In the genomic region with DNA sequence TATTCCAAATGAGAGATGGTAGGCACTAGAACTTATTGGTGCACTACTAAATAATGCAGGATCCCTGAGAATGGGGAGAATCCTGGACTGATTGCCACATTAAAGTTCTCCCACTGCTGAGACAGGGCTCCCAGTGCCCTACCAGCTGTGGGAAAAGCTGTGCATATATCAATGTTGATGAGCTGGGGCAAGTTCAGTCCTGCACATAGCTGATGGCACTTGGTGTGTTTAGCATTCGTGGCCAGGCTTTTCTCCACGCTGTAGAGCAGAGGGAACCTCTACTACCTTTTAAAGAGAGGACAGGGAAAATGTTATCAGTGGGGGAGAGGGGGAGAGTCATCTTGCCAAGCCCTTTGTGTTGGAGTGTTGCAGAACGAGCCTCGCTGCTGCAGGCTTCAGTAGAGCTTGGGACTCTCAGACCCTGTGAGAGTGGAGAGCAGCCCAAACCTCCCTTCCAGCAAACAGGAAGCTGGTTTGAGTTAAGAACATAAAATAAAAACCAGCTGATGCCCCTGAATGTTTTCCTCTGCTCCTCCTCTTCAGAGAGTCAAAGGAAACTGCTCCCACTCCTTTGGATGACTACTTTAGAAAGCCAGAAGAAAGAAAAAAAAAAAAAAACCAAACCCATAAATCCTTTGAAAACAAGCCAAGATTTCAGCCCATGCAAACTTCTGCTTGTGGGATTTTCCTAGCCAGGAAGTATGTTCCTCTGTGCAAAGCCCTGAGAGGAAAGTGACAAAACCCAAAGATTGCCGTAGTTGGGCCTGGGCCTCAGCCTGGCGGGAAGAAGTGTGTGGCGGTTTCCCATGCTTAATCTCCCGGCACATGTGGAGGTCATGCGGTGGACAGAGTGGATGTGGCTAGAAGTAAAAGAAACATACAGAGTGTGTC, we compare ENCODE assay signal across 8 mouse cellular contexts. TPM values are rescaled to one million over a fixed set of nuclear protein-coding genes. Genes with fewer than 3 reads are reported as not detected.
DNase-seq lines count a peak whose midpoint lies in the region; ATAC-seq lines count a peak whose summit lies in the region.

No protein-coding gene starts in this region.

- ATAC-seq in heart, embryonic 11.5 days (replicated peaks; ENCODE audit: insufficient number of reproducible peaks, low FRiP score, low TSS enrichment): 0 out of 2 replicates have a peak, but pooled peaks have one; percentile 39
- no peak for ATAC-seq in neural tube, embryonic 15.5 days (ENCODE audit: low FRiP score)

- H3K4me1 ChIP-seq in heart, embryonic 11.5 days (ENCODE audit: control insufficient read depth, insufficient read depth, low read length): peaks cover 5% of the 10 kb centered on the region
- peaks cover 19% of the 10 kb centered on the region; the same call in 1 of the 2 replicates for H3K4me1 ChIP-seq in neural tube, embryonic 15.5 days

- H3K9ac ChIP-seq in heart, embryonic 11.5 days (ENCODE audit: low read depth, low read length): no peak overlapping the region; the same call in 1 of the 2 replicates
- no peak overlapping the region for H3K9ac ChIP-seq in neural tube, embryonic 15.5 days (replicated peaks)

- H3K9me3 ChIP-seq in heart, embryonic 11.5 days (replicated peaks; ENCODE audit: control insufficient read depth, low read length): no peaks in the 10 kb centered on the region
- H3K9me3 ChIP-seq in neural tube, embryonic 15.5 days (replicated peaks): no peaks in the 10 kb centered on the region

- WGBS in heart, embryonic 11.5 days (ENCODE audit: insufficient replicate concordance): 46% methylated on average over 9 of the region's 9 CpGs
- WGBS in neural tube, embryonic 15.5 days: 63% methylated on average over 9 of the region's 9 CpGs

- no peaks in the 10 kb centered on the region for H3K27me3 ChIP-seq in heart, embryonic 11.5 days (ENCODE audit: control insufficient read depth, insufficient read depth, low read length)
- H3K27me3 ChIP-seq in neural tube, embryonic 15.5 days (replicated peaks): no peaks in the 10 kb centered on the region

- no peak overlapping the region for H3K4me3 ChIP-seq in heart, embryonic 11.5 days (ENCODE audit: low read depth, low read length)
- no peak overlapping the region for H3K4me3 ChIP-seq in neural tube, embryonic 15.5 days (replicated peaks)

- H3K36me3 ChIP-seq in heart, embryonic 11.5 days (ENCODE audit: control insufficient read depth, insufficient read depth, low read length): no peaks in the 10 kb centered on the region
- H3K36me3 ChIP-seq in neural tube, embryonic 15.5 days: peaks cover 19% of the 10 kb centered on the region; the same call in 1 of the 2 replicates

- H3K27ac ChIP-seq in heart, embryonic 11.5 days (ENCODE audit: low read depth, low read length): peak overlapping the region; percentile 71
- H3K27ac ChIP-seq in neural tube, embryonic 15.5 days (replicated peaks): peak overlapping the region; percentile 68

- DNase-seq in 3T3-L1 (ENCODE audit: low read depth, low spot score) (peak; percentile 59), adipocyte (ENCODE audit: low spot score) (peak; percentile 25)
- DNase-seq in kidney, postnatal 10 days: peak; percentile 65
- no peak for DNase-seq in adrenal gland, postnatal 14 days
- DNase-seq in urinary bladder, postnatal 25 days (ENCODE audit: low spot score): no peak
- DNase-seq in spleen, adult 18-20 months: no peak

- H3K4me2 ChIP-seq in heart, embryonic 11.5 days: no peak overlapping the region
- H3K4me2 ChIP-seq in neural tube, embryonic 15.5 days: no peak overlapping the region

RNA-seq across cellular contexts. Expression of a gene that starts 23.1 kb away (rescaled TPM):
- 2.5 and 3.2 TPM in 2 replicates for polyA plus RNA-seq in heart, embryonic 11.5 days (2014; fragmentation: Nextera tagmentation; extraction: Ambion mirVana)
- polyA plus RNA-seq in neural tube, embryonic 15.5 days (2015; fragmentation: Nextera tagmentation; extraction: Ambion mirVana): 6.1 and 6.8 TPM in 2 replicates
- 13.9 and 17.7 TPM in 2 replicates for total RNA-seq in adrenal gland, postnatal 14 days (2021)

RNA-seq across cellular contexts. Expression of a gene that starts 31.6 kb away (rescaled TPM):
- polyA plus RNA-seq in heart, embryonic 11.5 days (2014; fragmentation: Nextera tagmentation; extraction: Ambion mirVana): 12.7 and 16.0 TPM in 2 replicates
- polyA plus RNA-seq in neural tube, embryonic 15.5 days (2015; fragmentation: Nextera tagmentation; extraction: Ambion mirVana): 20.3 and 20.7 TPM in 2 replicates
- 8.3 and 12.1 TPM in 2 replicates for total RNA-seq in adrenal gland, postnatal 14 days (2021)

RNA-seq across cellular contexts. Expression of a gene that starts 31.7 kb away (rescaled TPM):
- polyA plus RNA-seq in heart, embryonic 11.5 days (2014; fragmentation: Nextera tagmentation; extraction: Ambion mirVana): 0.92 and 1.8 TPM in 2 replicates
- polyA plus RNA-seq in neural tube, embryonic 15.5 days (2015; fragmentation: Nextera tagmentation; extraction: Ambion mirVana): 4.4 and 5.1 TPM in 2 replicates
- total RNA-seq in adrenal gland, postnatal 14 days (2021): 0.85 and 1.2 TPM in 2 replicates

RNA-seq across cellular contexts. Expression of a gene that starts 37.6 kb away (rescaled TPM):
- 1.2 and 2.3 TPM in 2 replicates for polyA plus RNA-seq in heart, embryonic 11.5 days (2014; fragmentation: Nextera tagmentation; extraction: Ambion mirVana)
- 2.4 and 2.8 TPM in 2 replicates for polyA plus RNA-seq in neural tube, embryonic 15.5 days (2015; fragmentation: Nextera tagmentation; extraction: Ambion mirVana)
- total RNA-seq in adrenal gland, postnatal 14 days (2021): 2.9 and 4.8 TPM in 2 replicates

Comparison
In these comparisons a context has a peak if more than half of its experiments do, and no peak if none do; other contexts are left out.
1. DNase-seq: peak in 3T3-L1 (single experiment), adipocyte (single experiment) and kidney, postnatal 10 days (single experiment); none in adrenal gland, postnatal 14 days (single experiment), urinary bladder, postnatal 25 days (single experiment) and spleen, adult 18-20 months (0 of 2).